Mouse (Mus musculus): Measurements from ENCODE around the gene D5Ertd577e. TPM values are rescaled to one million over a fixed set of nuclear protein-coding genes. Genes with fewer than 3 reads are reported as not detected.
"Not testable (repeated sequence)": the region's sequence is repeated elsewhere in the genome, so short reads cannot be mapped to it uniquely, and the experiment has no call there.

D5Ertd577e gene
- total RNA-seq (2014; rRNA removed) (not detected in 2 replicates), polyA plus RNA-seq (2012; rRNA removed) (not detected in 2 replicates)

DNA sequence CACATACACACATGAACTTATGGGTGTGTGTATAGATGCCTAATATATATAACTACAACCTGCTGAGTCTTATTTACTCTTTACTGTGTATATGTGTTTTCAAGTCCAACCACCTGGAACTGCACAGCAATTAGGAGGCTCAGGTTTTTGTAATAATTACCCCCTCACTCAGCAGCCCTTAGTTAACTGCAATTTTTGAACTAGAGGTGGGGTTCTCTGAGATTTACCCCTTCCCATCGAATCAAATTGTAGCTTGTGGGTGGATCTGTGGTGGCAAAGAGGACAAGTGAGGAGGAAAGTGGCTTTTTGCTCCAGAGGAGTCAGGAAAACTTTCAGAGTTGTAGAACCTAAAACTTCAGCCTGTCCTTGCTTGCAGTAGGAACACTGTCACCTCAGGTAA lies at the start of gene D5Ertd577e:
Gene D5Ertd577e (plus strand): TSS at position 301 of the 400 bp plus-strand sequence.
- WGBS: 13% methylated on average over 1 of the region's 1 CpGs
- not testable (repeated sequence) for DNase-seq (ENCODE audit: extremely low read depth, low read depth, low spot score)

DNA sequence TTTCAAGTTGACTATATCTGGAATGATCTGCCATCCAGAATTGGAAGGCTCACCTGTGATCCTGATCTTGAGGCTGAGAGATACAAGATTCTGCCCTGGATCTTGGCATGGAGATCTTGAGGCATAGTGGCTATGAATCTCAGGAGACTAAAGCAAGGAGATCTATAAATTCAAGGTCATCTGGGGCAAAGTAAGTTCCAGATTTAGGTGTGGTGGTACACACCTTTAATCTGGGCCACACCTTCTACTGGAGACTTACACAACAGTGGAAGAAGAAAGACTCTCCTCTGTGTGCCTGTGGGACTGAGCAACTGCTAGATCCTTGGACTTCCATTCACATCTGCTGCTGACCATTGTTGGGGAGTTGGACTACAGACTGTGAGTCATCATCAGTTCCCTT lies 53.9 kb downstream of the D5Ertd577e start, which contains the start of gene Gm3286:
Gene Gm3286 (plus strand): TSS at position 301 of the 400 bp plus-strand sequence.
- not testable (repeated sequence) for H3K4me1 ChIP-seq (ENCODE audit: control insufficient read depth, insufficient read depth, low read length); H3K27ac ChIP-seq (replicated peaks; ENCODE audit: insufficient read depth, low read depth, low read length); DNase-seq (ENCODE audit: extremely low read depth, low read depth, low spot score); H3K36me3 ChIP-seq (ENCODE audit: control insufficient read depth, insufficient read depth, low read length); H3K27me3 ChIP-seq (ENCODE audit: control insufficient read depth, insufficient read depth, low read length); H3K9ac ChIP-seq (ENCODE audit: low read depth, low read length); H3K4me3 ChIP-seq (ENCODE audit: insufficient read depth, low read depth, low read length); H3K79me2 ChIP-seq (ENCODE audit: control insufficient read depth, insufficient read depth, low read length)

More for the DNA sequence above, at the start of gene D5Ertd577e:
- not testable (repeated sequence) for H3K4me3 ChIP-seq (ENCODE audit: insufficient read depth, low read depth, low read length); H3K79me2 ChIP-seq (ENCODE audit: control insufficient read depth, insufficient read depth, low read length); H3K9ac ChIP-seq (ENCODE audit: low read depth, low read length); H3K36me3 ChIP-seq (ENCODE audit: control insufficient read depth, insufficient read depth, low read length); H3K27ac ChIP-seq (replicated peaks; ENCODE audit: insufficient read depth, low read depth, low read length); H3K27me3 ChIP-seq (ENCODE audit: control insufficient read depth, insufficient read depth, low read length); H3K4me1 ChIP-seq (ENCODE audit: control insufficient read depth, insufficient read depth, low read length)

Other genes starting within 250 kb of the D5Ertd577e start
- gene Gm10424, start 184.0 kb upstream of the D5Ertd577e start, total RNA-seq (2014; rRNA removed): not detected in 2 replicates
- not detected in 2 replicates for gene Gm10424, start 184.0 kb upstream of the D5Ertd577e start, polyA plus RNA-seq (2012; rRNA removed)
- not detected in 2 replicates for gene Gm3259, start 150.9 kb upstream of the D5Ertd577e start, total RNA-seq (2014; rRNA removed)
- gene Gm3259, start 150.9 kb upstream of the D5Ertd577e start, polyA plus RNA-seq (2012; rRNA removed): not detected in 2 replicates
- gene Gm3286, start 54.0 kb downstream of the D5Ertd577e start, total RNA-seq (2014; rRNA removed): not detected in 2 replicates
- not detected in 2 replicates for gene Gm3286, start 54.0 kb downstream of the D5Ertd577e start, polyA plus RNA-seq (2012; rRNA removed)
- not detected in 2 replicates for gene Gm7971, start 138.1 kb downstream of the D5Ertd577e start, total RNA-seq (2014; rRNA removed)
- gene Gm7971, start 138.1 kb downstream of the D5Ertd577e start, polyA plus RNA-seq (2012; rRNA removed): not detected in 2 replicates

All from liver, adult 2 months (tissue).